Mouse (Mus musculus) T-cell, adult 2 months (primary cell): ENCODE measurements around the gene Rnf216.

Experiments used
- DNase-seq: peaks from one replicate; pipeline ENCODE4 v3.0.0; 2022; ENCODE audit warnings: low spot score

Rnf216 gene

GRCm38 (mm10) chr5:143101626-143102025 lies 11.2 kb downstream of the Rnf216 start:
- no peak for DNase-seq

- no peak for DNase-seq
Measured at GRCm38 (mm10) chr5:143095256-143095655, 17.5 kb downstream of the Rnf216 start.

- no peak for DNase-seq
Measured at GRCm38 (mm10) chr5:143092891-143093290, 19.9 kb downstream of the Rnf216 start.

- DNase-seq: no peak
Measured at GRCm38 (mm10) chr5:143084898-143085297, 27.9 kb downstream of the Rnf216 start.

GRCm38 (mm10) chr5:143079806-143080205 lies 33.0 kb downstream of the Rnf216 start:
- DNase-seq: no peak

GRCm38 (mm10) chr5:143076603-143077143 lies 36.1 kb downstream of the Rnf216 start:
- DNase-seq: no peak

GRCm38 (mm10) chr5:143075987-143076386 lies 36.8 kb downstream of the Rnf216 start:
- DNase-seq: no peak

GRCm38 (mm10) chr5:143069048-143069447 lies 43.7 kb downstream of the Rnf216 start:
- DNase-seq: no peak

- DNase-seq: no peak
Measured at GRCm38 (mm10) chr5:143068382-143068781, 44.4 kb downstream of the Rnf216 start.

GRCm38 (mm10) chr5:143066551-143066958 lies 46.2 kb downstream of the Rnf216 start:
- DNase-seq: peak; percentile 58

- DNase-seq: no peak
Measured at GRCm38 (mm10) chr5:143066096-143066495, 46.7 kb downstream of the Rnf216 start.

GRCm38 (mm10) chr5:143065230-143065629 lies 47.6 kb downstream of the Rnf216 start:
- DNase-seq: no peak

GRCm38 (mm10) chr5:143062251-143062650 lies 50.5 kb downstream of the Rnf216 start:
- no peak for DNase-seq

- no peak for DNase-seq
Measured at GRCm38 (mm10) chr5:143061511-143061910, 51.3 kb downstream of the Rnf216 start.

- DNase-seq: no peak
Measured at GRCm38 (mm10) chr5:143060774-143061385, 51.9 kb downstream of the Rnf216 start.

- no peak for DNase-seq
Measured at GRCm38 (mm10) chr5:143059958-143060357, 52.8 kb downstream of the Rnf216 start.

- DNase-seq: no peak
Measured at GRCm38 (mm10) chr5:143059182-143059581, 53.6 kb downstream of the Rnf216 start.

GRCm38 (mm10) chr5:143058675-143059074 lies 54.1 kb downstream of the Rnf216 start:
- no peak for DNase-seq

GRCm38 (mm10) chr5:143058208-143058607 lies 54.6 kb downstream of the Rnf216 start:
- DNase-seq: no peak

GRCm38 (mm10) chr5:143057753-143058152 lies 55.0 kb downstream of the Rnf216 start:
- no peak for DNase-seq

- no peak for DNase-seq
Measured at GRCm38 (mm10) chr5:143056191-143056880, 56.5 kb downstream of the Rnf216 start.

- DNase-seq: no peak
Measured at GRCm38 (mm10) chr5:143055501-143056125, 57.2 kb downstream of the Rnf216 start.

GRCm38 (mm10) chr5:143054703-143055102 lies 58.1 kb downstream of the Rnf216 start:
- no peak for DNase-seq
